Mouse (Mus musculus): Measurements from ENCODE around the gene Mmachc. TPM values are rescaled to one million over a fixed set of nuclear protein-coding genes. Genes with fewer than 3 reads are reported as not detected.

The Mmachc gene
- total and polyA plus RNA-seq, 2 experiments from 2014 or later, result 20.2 to 20.6 TPM

DNA sequence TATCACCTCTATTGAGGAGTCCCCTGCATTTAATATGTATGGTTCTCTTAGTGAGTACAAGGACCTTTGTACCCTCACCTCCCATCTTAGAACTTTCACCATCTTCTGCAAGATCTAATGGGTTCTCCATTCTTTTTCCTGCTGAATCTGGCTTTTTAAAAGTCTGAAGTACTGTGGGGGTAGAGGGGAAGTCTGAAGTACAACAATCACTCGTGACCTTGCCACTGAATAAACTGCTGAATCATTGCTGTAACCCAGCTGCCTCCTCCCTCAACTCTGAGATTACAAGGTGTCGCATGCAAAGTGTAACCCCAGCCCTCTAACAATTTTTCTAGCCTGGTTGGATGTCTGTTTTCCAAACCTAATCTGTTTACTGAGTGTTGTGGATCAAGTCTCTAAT lies 53.1 kb downstream of the Mmachc start:
- peaks cover 2% of the 10 kb centered on the region; the same call in 1 of the 2 replicates for H3K4me1 ChIP-seq (ENCODE audit: insufficient read depth, low read length)
- no peak overlapping the region for H3K27ac ChIP-seq
- H3K4me3 ChIP-seq (ENCODE audit: low read length), result no peak overlapping the region
- no peak overlapping the region for H3K4me2 ChIP-seq (ENCODE audit: low read depth, low read length)
- no peaks in the 10 kb centered on the region for H3K36me3 ChIP-seq (ENCODE audit: insufficient read depth, low read length)
- DNase-seq (ENCODE audit: low spot score) (no peak), ATAC-seq (no peak)
- no peak for TF ChIP-seq CTCF (IDR thresholded peaks at IDR 0.05; ENCODE audit: low read depth)
- 73% methylated on average over 2 of the region's 2 CpGs for WGBS
- no peaks in the 10 kb centered on the region for H3K9me3 ChIP-seq (ENCODE audit: low read length)
- no peak overlapping the region for H3K9ac ChIP-seq (replicated peaks; ENCODE audit: low read length)
- no peaks in the 10 kb centered on the region for H3K27me3 ChIP-seq (ENCODE audit: insufficient read depth, low read length)

DNA sequence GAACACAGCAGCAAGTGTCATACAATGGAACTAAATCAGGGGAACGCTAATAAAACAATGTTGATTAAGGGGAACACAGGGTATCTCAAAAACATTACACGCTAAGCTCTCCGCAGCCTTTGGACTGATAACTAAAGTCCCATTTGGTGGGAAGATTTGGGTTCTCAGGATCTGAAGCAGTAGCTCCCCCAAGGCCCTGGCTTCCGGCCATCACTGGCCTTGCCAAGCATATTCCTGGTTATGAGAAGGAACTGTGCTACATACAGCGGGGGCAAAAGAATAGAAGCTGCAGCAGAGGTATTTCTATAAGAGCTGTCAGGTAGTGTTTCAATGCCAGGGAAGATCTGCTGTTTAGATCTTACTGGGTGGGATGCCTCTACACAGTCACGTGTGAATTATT lies 55.0 kb downstream of the Mmachc start:
- no peak for TF ChIP-seq CTCF (IDR thresholded peaks at IDR 0.05; ENCODE audit: low read depth)
- H3K9me3 ChIP-seq (ENCODE audit: low read length), result no peaks in the 10 kb centered on the region
- H3K9ac ChIP-seq (replicated peaks; ENCODE audit: low read length), result no peak overlapping the region
- no peak overlapping the region for H3K4me3 ChIP-seq (ENCODE audit: low read length)
- no peak for ATAC-seq
- 84% methylated on average over 6 of the region's 6 CpGs for WGBS
- DNase-seq (ENCODE audit: low spot score), result no peak
- peaks cover 5% of the 10 kb centered on the region; the same call in 1 of the 2 replicates for H3K4me1 ChIP-seq (ENCODE audit: insufficient read depth, low read length)
- peaks cover 4% of the 10 kb centered on the region; the same call in 1 of the 2 replicates for H3K36me3 ChIP-seq (ENCODE audit: insufficient read depth, low read length)
- no peak overlapping the region for H3K4me2 ChIP-seq (ENCODE audit: low read depth, low read length)
- H3K27me3 ChIP-seq (ENCODE audit: insufficient read depth, low read length), result no peaks in the 10 kb centered on the region
- no peak overlapping the region for H3K27ac ChIP-seq

Other genes starting within 250 kb of the Mmachc start
- 63.9 and 80.6 TPM in 2 replicates for gene Mast2, start 244.2 kb downstream of the Mmachc start, total RNA-seq (2014; rRNA removed)
- gene Mast2, start 244.2 kb downstream of the Mmachc start, polyA plus RNA-seq (2015; fragmentation: Nextera tagmentation; extraction: Ambion mirVana), result 20.7 and 25.5 TPM in 2 replicates
- 3.8 and 4.6 TPM in 2 replicates for gene Ipp, start 200.9 kb downstream of the Mmachc start, total RNA-seq (2014; rRNA removed)
- gene Ipp, start 200.9 kb downstream of the Mmachc start, polyA plus RNA-seq (2015; fragmentation: Nextera tagmentation; extraction: Ambion mirVana), result 11.1 and 12.1 TPM in 2 replicates
- gene Tmem69, start 152.5 kb downstream of the Mmachc start, total RNA-seq (2014; rRNA removed), result 9.4 and 14.4 TPM in 2 replicates
- gene Tmem69, start 152.5 kb downstream of the Mmachc start, polyA plus RNA-seq (2015; fragmentation: Nextera tagmentation; extraction: Ambion mirVana), result 16.1 and 17.1 TPM in 2 replicates
- 26.3 and 54.2 TPM in 2 replicates for gene Gpbp1l1, start 150.7 kb downstream of the Mmachc start, total RNA-seq (2014; rRNA removed)
- gene Gpbp1l1, start 150.7 kb downstream of the Mmachc start, polyA plus RNA-seq (2015; fragmentation: Nextera tagmentation; extraction: Ambion mirVana), result 14.2 and 14.7 TPM in 2 replicates
- gene Ccdc17, start 111.8 kb downstream of the Mmachc start, total RNA-seq (2014; rRNA removed), result 1.1 and 3.7 TPM in 2 replicates
- gene Ccdc17, start 111.8 kb downstream of the Mmachc start, polyA plus RNA-seq (2015; fragmentation: Nextera tagmentation; extraction: Ambion mirVana), result 4.2 and 5.8 TPM in 2 replicates
- 40.5 and 53.2 TPM in 2 replicates for gene Nasp, start 80.5 kb downstream of the Mmachc start, total RNA-seq (2014; rRNA removed)
- gene Nasp, start 80.5 kb downstream of the Mmachc start, polyA plus RNA-seq (2015; fragmentation: Nextera tagmentation; extraction: Ambion mirVana), result 73.9 and 78.7 TPM in 2 replicates
- 523 and 571 TPM in 2 replicates for gene Akr1a1, start 56.7 kb downstream of the Mmachc start, total RNA-seq (2014; rRNA removed)
- 752 and 790 TPM in 2 replicates for gene Akr1a1, start 56.7 kb downstream of the Mmachc start, polyA plus RNA-seq (2015; fragmentation: Nextera tagmentation; extraction: Ambion mirVana)
- gene Prdx1, start 22.9 kb downstream of the Mmachc start, total RNA-seq (2014; rRNA removed), result 119 and 136 TPM in 2 replicates
- gene Prdx1, start 22.9 kb downstream of the Mmachc start, polyA plus RNA-seq (2015; fragmentation: Nextera tagmentation; extraction: Ambion mirVana), result 589 and 626 TPM in 2 replicates
- gene Ccdc163, start 103 bp upstream of the Mmachc start, total RNA-seq (2014; rRNA removed), result 11.5 and 26.7 TPM in 2 replicates
- 9.4 and 10.0 TPM in 2 replicates for gene Ccdc163, start 103 bp upstream of the Mmachc start, polyA plus RNA-seq (2015; fragmentation: Nextera tagmentation; extraction: Ambion mirVana)
- gene Tesk2, start 12.5 kb upstream of the Mmachc start, total RNA-seq (2014; rRNA removed), result 2.1 and 2.8 TPM in 2 replicates
- gene Tesk2, start 12.5 kb upstream of the Mmachc start, polyA plus RNA-seq (2015; fragmentation: Nextera tagmentation; extraction: Ambion mirVana), result 2.2 and 2.5 TPM in 2 replicates
- 40.0 and 43.2 TPM in 2 replicates for gene Toe1, start 99.2 kb upstream of the Mmachc start, total RNA-seq (2014; rRNA removed)
- 21.4 and 22.7 TPM in 2 replicates for gene Toe1, start 99.2 kb upstream of the Mmachc start, polyA plus RNA-seq (2015; fragmentation: Nextera tagmentation; extraction: Ambion mirVana)
- gene Mutyh, start 99.3 kb upstream of the Mmachc start, total RNA-seq (2014; rRNA removed), result 4.8 and 12.5 TPM in 2 replicates
- gene Mutyh, start 99.3 kb upstream of the Mmachc start, polyA plus RNA-seq (2015; fragmentation: Nextera tagmentation; extraction: Ambion mirVana), result 5.6 and 6.6 TPM in 2 replicates
- gene Hpdl, start 113.3 kb upstream of the Mmachc start, total RNA-seq (2014; rRNA removed), result 4.1 and 4.9 TPM in 2 replicates
- 1.6 and 2.0 TPM in 2 replicates for gene Hpdl, start 113.3 kb upstream of the Mmachc start, polyA plus RNA-seq (2015; fragmentation: Nextera tagmentation; extraction: Ambion mirVana)
- 21.3 and 25.8 TPM in 2 replicates for gene Zswim5, start 169.0 kb upstream of the Mmachc start, total RNA-seq (2014; rRNA removed)
- gene Zswim5, start 169.0 kb upstream of the Mmachc start, polyA plus RNA-seq (2015; fragmentation: Nextera tagmentation; extraction: Ambion mirVana), result 2.3 and 2.4 TPM in 2 replicates

All from hindbrain, postnatal 0 days (tissue).